In genomic region chrX:112310804-112311530, GRCm38 (mm10) we compare ENCODE assay signal across 8 mouse cellular contexts. TPM values are rescaled to one million over a fixed set of nuclear protein-coding genes. Genes with fewer than 3 reads are reported as not detected.
DNase-seq lines count a peak whose midpoint lies in the region; ATAC-seq and TF ChIP-seq lines count a peak whose summit lies in the region.

Apool (plus strand) TSS chrX:112311334.

- H3K27ac ChIP-seq in hindbrain, embryonic 13.5 days, result no peak within 1 kb of the TSS

- 25% methylated on average over 18 of the region's 18 CpGs for WGBS in hindbrain, embryonic 13.5 days

- H3K9ac ChIP-seq in hindbrain, embryonic 13.5 days, result peak within 1 kb of the TSS; percentile 61; the same call in 1 of the 2 replicates

- no peaks in the 10 kb centered on the region for H3K9me3 ChIP-seq in hindbrain, embryonic 13.5 days

- no peaks in the 10 kb centered on the region for H3K36me3 ChIP-seq in hindbrain, embryonic 13.5 days

- POLR2A ChIA-PET in Patski (lab: Charles Lee), result no interaction called here

- no peaks in the 10 kb centered on the region for H3K4me1 ChIP-seq in hindbrain, embryonic 13.5 days (replicated peaks)

- H3K27me3 ChIP-seq in Patski, result no peaks in the 10 kb centered on the region
- no peaks in the 10 kb centered on the region for H3K27me3 ChIP-seq in hindbrain, embryonic 13.5 days

- peak; percentile 39 for DNase-seq in Patski (ENCODE audit: low read depth, low spot score)
- peak; percentile 88 to 90 for DNase-seq in cerebellum, postnatal 14 days
- peak; percentile 64 to 67 for DNase-seq in frontal cortex, postnatal 14 days (ENCODE audit: low spot score in 2 of 2)
- DNase-seq in layer of hippocampus, postnatal 25 days (ENCODE audit: extremely low spot score in 1 of 2, low spot score in 1 of 2), result peak; percentile 41 to 68
- peak; percentile 90 for DNase-seq in lung, postnatal 25 days (ENCODE audit: low spot score)
- peak; percentile 89 for DNase-seq in retina, embryonic 14.5 days (ENCODE audit: low spot score)
- DNase-seq in thymus, postnatal 4 days, result peak; percentile 88

- H3K4me3 ChIP-seq in hindbrain, embryonic 13.5 days, result peak within 1 kb of the TSS; percentile 54

- peak; percentile 98 for ATAC-seq in Patski
- ATAC-seq in hindbrain, embryonic 13.5 days (ENCODE audit: low FRiP score), result peak; percentile 98

- in situ Hi-C loops in Patski (cut with MboI; ENCODE audit: low pct_unique_long_range_greater_than_20kb), result no loop called here

- TF ChIP-seq CTCF in Patski (IDR thresholded peaks at IDR 0.05), result no peak

- peak within 1 kb of the TSS; percentile 50 for H3K4me2 ChIP-seq in hindbrain, embryonic 13.5 days

- CTCF ChIA-PET in Patski (lab: Charles Lee), result no interaction called here

RNA-seq across cellular contexts. Expression of gene Apool, which starts in this region (rescaled TPM):
- polyA plus RNA-seq in Patski (2021), result 39.3 TPM
- 24.8 and 27.8 TPM in 2 replicates for polyA plus RNA-seq in hindbrain, embryonic 13.5 days (2015; fragmentation: Nextera tagmentation; extraction: Ambion mirVana)
- 1 to 10 TPM; 5.4 to 5.7 TPM for total RNA-seq in layer of hippocampus, postnatal 25 days (2021)

Comparison
In these comparisons a context has a peak if more than half of its experiments do, and no peak if none do; other contexts are left out.
1. DNase-seq: peak in every context shown above with its lines; median percentile 90 in lung, postnatal 25 days; 89 in cerebellum, postnatal 14 days; 89 in retina, embryonic 14.5 days; 88 in thymus, postnatal 4 days; 66 in frontal cortex, postnatal 14 days; 54 in layer of hippocampus, postnatal 25 days; 39 in Patski.